Mouse (Mus musculus): ENCODE results near the gene Gdpd5. TPM values are rescaled to one million over a fixed set of nuclear protein-coding genes. Genes with fewer than 3 reads are reported as not detected.

Gene Gdpd5
- total and polyA plus RNA-seq, 2 experiments, result 0.28 to 1.7 TPM

DNA sequence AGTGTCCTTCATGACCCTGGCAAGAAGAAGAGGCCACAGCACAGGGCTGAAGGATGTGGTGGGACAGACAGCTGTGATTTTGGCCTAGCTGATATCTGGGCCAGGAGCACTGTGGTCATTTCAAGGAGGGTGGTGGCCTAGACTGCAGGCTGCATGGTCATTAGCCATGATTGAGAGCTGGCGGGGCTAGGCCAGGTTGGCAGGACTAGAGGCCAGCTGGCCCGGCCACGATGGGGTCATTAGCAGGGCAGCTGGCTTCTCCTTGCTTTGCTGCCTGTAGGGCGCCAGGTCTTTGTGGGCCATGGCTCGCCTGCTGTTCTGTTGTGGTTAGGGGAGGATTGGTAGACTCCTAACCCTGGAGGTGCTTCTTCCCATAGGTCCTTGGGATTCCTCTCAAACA, 4.8 kb downstream of the Gdpd5 start:
- WGBS, result 30% methylated on average over 5 of the region's 5 CpGs
- H3K4me1 ChIP-seq (ENCODE audit: control insufficient read depth, insufficient read depth, low read length), result no peaks in the 10 kb centered on the region
- no peak overlapping the region for H3K9ac ChIP-seq (ENCODE audit: low read depth, low read length)
- DNase-seq (ENCODE audit: extremely low read depth, low read depth, low spot score), result peak; percentile 45
- no peak overlapping the region for H3K27ac ChIP-seq (replicated peaks; ENCODE audit: insufficient read depth, low read depth, low read length)
- no peaks in the 10 kb centered on the region for H3K79me2 ChIP-seq (ENCODE audit: control insufficient read depth, insufficient read depth, low read length)
- TF ChIP-seq POLR2A (IDR thresholded peaks at IDR 0.05; ENCODE audit: extremely low read depth, insufficient read depth, low read length) (no peak), CTCF (IDR thresholded peaks at IDR 0.05; ENCODE audit: low read depth, low read length) (no peak)
- no peaks in the 10 kb centered on the region for H3K36me3 ChIP-seq (ENCODE audit: control insufficient read depth, insufficient read depth, low read length)
- peaks cover 3% of the 10 kb centered on the region; the same call in 1 of the 2 replicates for H3K27me3 ChIP-seq (ENCODE audit: control insufficient read depth, insufficient read depth, low read length)
- H3K4me3 ChIP-seq (ENCODE audit: insufficient read depth, low read depth, low read length), result no peak overlapping the region

DNA sequence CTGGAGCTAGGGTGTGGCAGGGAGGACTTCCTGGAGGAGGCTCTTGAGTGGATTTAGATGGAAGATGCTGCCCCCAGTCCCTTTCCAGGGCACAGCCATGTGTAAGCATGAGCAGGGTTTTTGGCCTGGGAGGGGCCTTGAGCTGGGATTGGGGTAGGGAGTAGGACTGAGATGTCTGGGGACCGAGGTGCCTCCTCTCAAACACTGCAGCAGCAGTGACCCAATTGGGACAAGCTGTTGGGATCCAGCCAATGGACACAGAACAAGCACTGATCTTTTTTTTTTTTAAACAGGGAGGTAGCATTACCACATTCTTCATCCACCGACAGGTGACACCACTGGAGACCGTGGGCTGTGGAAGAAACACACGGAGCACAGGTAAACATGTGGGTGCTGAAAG, 5.6 kb downstream of the Gdpd5 start:
- TF ChIP-seq POLR2A (IDR thresholded peaks at IDR 0.05; ENCODE audit: extremely low read depth, insufficient read depth, low read length) (no peak), CTCF (IDR thresholded peaks at IDR 0.05; ENCODE audit: low read depth, low read length) (no peak)
- H3K27me3 ChIP-seq (ENCODE audit: control insufficient read depth, insufficient read depth, low read length), result peaks cover 3% of the 10 kb centered on the region; the same call in 1 of the 2 replicates
- H3K9ac ChIP-seq (ENCODE audit: low read depth, low read length), result no peak overlapping the region
- 63% methylated on average over 4 of the region's 4 CpGs for WGBS
- no peaks in the 10 kb centered on the region for H3K4me1 ChIP-seq (ENCODE audit: control insufficient read depth, insufficient read depth, low read length)
- H3K4me3 ChIP-seq (ENCODE audit: insufficient read depth, low read depth, low read length), result no peak overlapping the region
- no peaks in the 10 kb centered on the region for H3K79me2 ChIP-seq (ENCODE audit: control insufficient read depth, insufficient read depth, low read length)
- no peaks in the 10 kb centered on the region for H3K36me3 ChIP-seq (ENCODE audit: control insufficient read depth, insufficient read depth, low read length)
- peak; percentile 34 for DNase-seq (ENCODE audit: extremely low read depth, low read depth, low spot score)
- no peak overlapping the region for H3K27ac ChIP-seq (replicated peaks; ENCODE audit: insufficient read depth, low read depth, low read length)

DNA sequence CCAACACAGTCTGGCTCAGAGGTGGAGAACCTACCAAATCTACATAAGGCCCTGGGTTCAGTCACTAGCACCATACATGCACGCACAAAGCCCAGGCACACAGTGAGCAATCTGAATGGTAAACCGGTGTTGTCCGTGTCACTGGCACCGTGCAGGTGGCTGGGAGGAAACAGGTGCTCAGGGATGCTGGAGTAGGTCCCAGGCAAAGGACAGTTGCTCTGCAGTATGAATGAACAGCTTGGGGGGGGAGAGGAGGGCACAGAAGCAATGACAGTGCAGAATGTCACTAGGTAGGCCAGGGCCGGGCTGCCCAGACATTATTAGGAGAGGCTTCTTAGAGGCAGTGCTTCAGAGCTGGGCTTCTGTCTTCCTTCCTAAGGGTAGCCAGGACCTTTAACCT, 6.1 kb downstream of the Gdpd5 start:
- Histone ChIP-seq H3K79me2 (ENCODE audit: control insufficient read depth, insufficient read depth, low read length) (no peaks in the 10 kb centered on the region), H3K27ac (replicated peaks; ENCODE audit: insufficient read depth, low read depth, low read length) (no peak overlapping the region), H3K9ac (ENCODE audit: low read depth, low read length) (no peak overlapping the region), H3K4me3 (ENCODE audit: insufficient read depth, low read depth, low read length) (no peak overlapping the region), H3K4me1 (ENCODE audit: control insufficient read depth, insufficient read depth, low read length) (no peaks in the 10 kb centered on the region), H3K36me3 (ENCODE audit: control insufficient read depth, insufficient read depth, low read length) (no peaks in the 10 kb centered on the region), H3K27me3 (ENCODE audit: control insufficient read depth, insufficient read depth, low read length) (no peaks in the 10 kb centered on the region)
- no peak for TF ChIP-seq POLR2A (IDR thresholded peaks at IDR 0.05; ENCODE audit: extremely low read depth, insufficient read depth, low read length)
- TF ChIP-seq CTCF (IDR thresholded peaks at IDR 0.05; ENCODE audit: low read depth, low read length), result no peak
- no peak for DNase-seq (ENCODE audit: extremely low read depth, low read depth, low spot score)
- WGBS, result 98% methylated on average over 5 of the region's 5 CpGs

DNA sequence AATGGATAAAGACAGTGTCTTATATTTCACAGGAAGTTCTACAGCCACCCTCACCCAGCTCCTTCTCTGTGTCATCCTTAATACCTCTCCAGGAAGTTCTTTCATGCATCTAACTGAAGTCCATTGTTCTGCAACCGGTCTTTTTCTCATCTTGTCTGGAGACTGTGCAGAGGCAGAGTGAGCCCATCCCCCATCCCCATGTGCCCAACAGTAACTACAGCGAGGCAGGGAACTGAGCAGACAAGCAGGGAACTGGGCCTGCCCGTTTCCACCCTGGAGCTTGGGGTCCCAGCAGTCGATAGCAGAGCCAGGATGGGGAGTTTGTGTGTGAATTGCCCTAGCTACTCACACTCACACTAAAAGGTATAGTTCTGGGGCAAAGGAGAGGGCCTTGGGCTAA, 9.3 kb downstream of the Gdpd5 start:
- Histone ChIP-seq H3K27ac (replicated peaks; ENCODE audit: insufficient read depth, low read depth, low read length) (no peak overlapping the region), H3K79me2 (ENCODE audit: control insufficient read depth, insufficient read depth, low read length) (no peaks in the 10 kb centered on the region), H3K36me3 (ENCODE audit: control insufficient read depth, insufficient read depth, low read length) (no peaks in the 10 kb centered on the region), H3K27me3 (ENCODE audit: control insufficient read depth, insufficient read depth, low read length) (no peaks in the 10 kb centered on the region), H3K9ac (ENCODE audit: low read depth, low read length) (no peak overlapping the region), H3K4me1 (ENCODE audit: control insufficient read depth, insufficient read depth, low read length) (no peaks in the 10 kb centered on the region), H3K4me3 (ENCODE audit: insufficient read depth, low read depth, low read length) (no peak overlapping the region)
- 84% methylated on average over 4 of the region's 4 CpGs for WGBS
- no peak for TF ChIP-seq POLR2A (IDR thresholded peaks at IDR 0.05; ENCODE audit: extremely low read depth, insufficient read depth, low read length)
- TF ChIP-seq CTCF (IDR thresholded peaks at IDR 0.05; ENCODE audit: low read depth, low read length), result no peak
- DNase-seq (ENCODE audit: extremely low read depth, low read depth, low spot score), result no peak

DNA sequence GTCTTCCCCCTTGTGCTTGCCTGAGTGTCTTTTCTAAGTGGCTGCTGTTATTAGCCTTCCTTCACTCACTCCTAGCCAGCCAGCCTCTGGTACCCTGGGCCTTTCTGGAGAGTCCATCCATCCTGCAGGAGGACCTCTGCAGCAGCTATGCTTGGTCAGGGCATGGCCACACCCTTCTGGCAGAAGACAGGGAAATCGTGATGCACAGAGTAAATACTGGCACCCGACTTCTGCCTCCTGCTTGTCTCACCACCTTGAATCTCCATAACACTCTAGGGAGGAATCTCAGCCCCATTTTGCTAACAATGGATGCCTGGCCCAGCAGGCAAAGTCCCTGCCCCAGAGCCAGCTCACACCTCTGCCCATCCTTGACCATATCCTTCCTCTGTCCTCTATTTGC, 11.5 kb downstream of the Gdpd5 start:
- WGBS, result 62% methylated on average over 2 of the region's 2 CpGs
- Histone ChIP-seq H3K4me3 (ENCODE audit: insufficient read depth, low read depth, low read length) (no peak overlapping the region), H3K9ac (ENCODE audit: low read depth, low read length) (no peak overlapping the region), H3K79me2 (ENCODE audit: control insufficient read depth, insufficient read depth, low read length) (no peaks in the 10 kb centered on the region), H3K36me3 (ENCODE audit: control insufficient read depth, insufficient read depth, low read length) (no peaks in the 10 kb centered on the region), H3K27me3 (ENCODE audit: control insufficient read depth, insufficient read depth, low read length) (no peaks in the 10 kb centered on the region), H3K4me1 (ENCODE audit: control insufficient read depth, insufficient read depth, low read length) (no peaks in the 10 kb centered on the region), H3K27ac (replicated peaks; ENCODE audit: insufficient read depth, low read depth, low read length) (no peak overlapping the region)
- DNase-seq (ENCODE audit: extremely low read depth, low read depth, low spot score), result no peak
- TF ChIP-seq CTCF (IDR thresholded peaks at IDR 0.05; ENCODE audit: low read depth, low read length), result no peak

DNA sequence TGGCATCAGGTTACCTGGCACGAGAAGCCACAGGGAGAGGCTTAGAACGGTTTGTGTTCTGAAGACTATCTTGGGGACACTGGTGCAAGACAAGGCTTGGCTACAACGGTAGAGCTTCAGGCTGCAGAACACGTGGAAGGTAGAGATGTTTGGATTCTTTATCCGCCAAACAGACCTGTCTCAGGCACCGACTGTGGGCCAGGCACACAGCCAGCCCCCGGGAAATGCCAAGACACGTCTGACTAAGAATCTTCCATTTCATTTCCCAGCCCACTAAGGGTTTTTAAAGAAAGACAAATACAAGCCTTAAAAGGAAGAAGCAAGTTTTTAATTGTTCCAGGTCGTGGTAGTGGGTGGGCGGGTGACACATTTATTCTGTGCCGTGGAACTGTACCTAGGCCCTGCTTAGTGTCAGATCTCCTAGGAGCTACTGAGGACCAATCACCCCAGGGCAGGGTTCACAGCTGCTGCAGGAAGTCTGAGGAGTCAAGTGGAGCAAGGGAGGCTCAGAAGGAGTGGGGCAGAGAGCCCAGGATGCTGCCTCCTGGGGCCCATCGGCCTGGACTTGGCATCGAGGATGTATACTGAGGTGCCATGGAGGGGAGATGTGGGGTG, 12.6 kb downstream of the Gdpd5 start:
- Histone ChIP-seq H3K27me3 (ENCODE audit: control insufficient read depth, insufficient read depth, low read length) (no peaks in the 10 kb centered on the region), H3K9ac (ENCODE audit: low read depth, low read length) (no peak overlapping the region), H3K4me1 (ENCODE audit: control insufficient read depth, insufficient read depth, low read length) (no peaks in the 10 kb centered on the region), H3K79me2 (ENCODE audit: control insufficient read depth, insufficient read depth, low read length) (no peaks in the 10 kb centered on the region), H3K36me3 (ENCODE audit: control insufficient read depth, insufficient read depth, low read length) (no peaks in the 10 kb centered on the region), H3K27ac (replicated peaks; ENCODE audit: insufficient read depth, low read depth, low read length) (no peak overlapping the region), H3K4me3 (ENCODE audit: insufficient read depth, low read depth, low read length) (no peak overlapping the region)
- no peak for DNase-seq (ENCODE audit: extremely low read depth, low read depth, low spot score)
- WGBS, result 86% methylated on average over 13 of the region's 13 CpGs
- TF ChIP-seq POLR2A (IDR thresholded peaks at IDR 0.05; ENCODE audit: extremely low read depth, insufficient read depth, low read length) (no peak), CTCF (IDR thresholded peaks at IDR 0.05; ENCODE audit: low read depth, low read length) (no peak)
